Mouse (Mus musculus) liver, embryonic 14.5 days (tissue): ENCODE data around the gene Fhit.

Source experiments
- CTCF ChIP-seq: IDR thresholded peaks from 2 replicates; pipeline ENCODE4 v1.5.1; 2016; ENCODE audit warnings: antibody characterized with exemption, low read depth, control low read depth
- EP300 ChIP-seq: IDR thresholded peaks from 2 replicates; pipeline ENCODE4 v1.6.1; 2016; ENCODE audit warnings: antibody characterized with exemption, low read depth

DNA sequence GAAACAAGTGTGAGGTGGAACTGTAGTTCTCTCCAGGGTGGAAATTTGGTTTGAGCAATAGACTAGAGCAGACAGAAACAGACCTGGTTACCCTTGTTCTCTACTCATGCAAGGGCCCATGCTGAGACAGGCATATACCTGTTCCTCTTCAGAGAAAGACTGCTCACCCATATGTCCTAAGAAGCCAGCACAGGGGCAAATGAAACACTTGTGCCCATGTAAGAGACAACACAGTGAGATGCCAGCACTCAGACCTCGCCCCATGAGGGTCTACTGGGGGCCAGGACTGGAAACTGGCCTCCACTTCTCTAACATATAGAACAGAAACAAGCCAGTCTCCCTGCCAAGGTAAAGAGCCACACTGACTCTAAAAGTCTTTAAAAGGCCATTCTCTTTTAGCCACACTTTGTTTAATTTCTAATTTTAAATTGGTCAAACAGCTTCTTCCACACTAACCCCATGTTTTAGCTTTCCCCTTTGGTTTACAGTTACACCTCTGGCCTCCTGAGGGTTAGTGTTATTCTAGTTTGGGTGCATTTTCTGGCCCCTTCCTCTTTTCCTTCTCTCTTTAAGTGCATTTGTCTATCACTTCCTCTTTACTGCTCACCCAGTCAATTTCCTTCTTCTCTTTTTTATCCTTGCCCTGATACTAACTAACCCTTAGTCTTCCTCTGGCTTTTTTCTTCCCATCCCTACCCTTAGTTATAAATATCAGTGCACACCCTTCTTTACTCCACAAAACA lies 722.7 kb downstream of the Fhit start:
- TF ChIP-seq CTCF, result no peak
- no peak for TF ChIP-seq EP300
